10 mouse cellular contexts compared by ENCODE assay signal in the genomic region with DNA sequence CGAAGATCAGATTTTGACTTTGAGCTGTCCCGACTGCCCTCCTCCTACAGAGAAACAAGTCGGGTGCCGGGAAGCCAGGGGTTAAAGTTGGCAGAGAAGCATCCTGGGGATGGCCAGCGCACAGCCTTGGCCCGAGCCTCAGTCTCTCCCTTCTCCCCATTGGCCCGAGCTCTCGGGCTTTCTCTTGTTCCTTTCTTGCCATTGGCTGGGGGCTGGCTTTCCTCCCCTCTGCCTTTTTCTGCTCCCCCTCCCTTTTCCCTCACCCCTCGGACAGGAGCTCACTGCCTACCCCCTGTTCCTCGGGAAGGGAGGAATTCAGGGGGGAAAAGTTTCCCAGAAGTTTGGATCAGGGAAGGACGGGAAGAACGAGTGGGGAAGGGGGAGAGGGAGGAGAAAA. TPM values are rescaled to one million over a fixed set of nuclear protein-coding genes. Genes with fewer than 3 reads are reported as not detected.
A peak's percentile ranks its signal among the peaks of the same experiment; 100 is the strongest.
DNase-seq lines count a peak whose midpoint lies in the region; ATAC-seq and TF ChIP-seq lines count a peak whose summit lies in the region.
"Had no signal": no experiment of that assay in that cellular context is flagged by ENCODE, and none has a peak within 500 bp of the region (broad histone marks: within the 10 kb centered on the region; RNA-seq: fewer than 3 reads in every experiment).

No protein-coding gene starts in this region.

- no peak overlapping the region for H3K9ac ChIP-seq in heart, embryonic 12.5 days
- no peak overlapping the region for H3K9ac ChIP-seq in heart, adult 2 months (ENCODE audit: low read depth, low read length)
- H3K9ac ChIP-seq in midbrain, embryonic 12.5 days (replicated peaks): no peak overlapping the region

- TF ChIP-seq EP300 in heart, adult 2 months (IDR thresholded peaks at IDR 0.05; ENCODE audit: insufficient read depth, low read depth, low read length): no peak

- intact Hi-C loops in heart, adult 2 months (cut with DNase I): loop anchor here (10.0 kb wide), 1 partner anchor 572 kb away; no protein-coding TSS in a partner anchor

- H3K9me3 ChIP-seq in heart, embryonic 12.5 days (replicated peaks): 0 out of 2 replicates have a peak, but pooled peaks cover 3% of the 10 kb centered on the region
- no peaks in the 10 kb centered on the region for H3K9me3 ChIP-seq in midbrain, embryonic 12.5 days

- H3K79me2 ChIP-seq in heart, adult 2 months (replicated peaks; ENCODE audit: control insufficient read depth, insufficient read depth, low read length): no peaks in the 10 kb centered on the region

- peak overlapping the region; percentile 96 for H3K4me2 ChIP-seq in heart, embryonic 12.5 days
- H3K4me2 ChIP-seq in midbrain, embryonic 12.5 days (replicated peaks): peak overlapping the region; percentile 61

- TF ChIP-seq POLR2A in heart, adult 2 months (IDR thresholded peaks at IDR 0.05; ENCODE audit: insufficient read depth, low read depth, low read length): no peak

- peaks cover 87% of the 10 kb centered on the region for H3K27me3 ChIP-seq in heart, embryonic 12.5 days (replicated peaks)
- peaks cover 53% of the 10 kb centered on the region for H3K27me3 ChIP-seq in heart, adult 2 months (ENCODE audit: control insufficient read depth, insufficient read depth, low read length)
- peaks cover 100% of the 10 kb centered on the region for H3K27me3 ChIP-seq in midbrain, embryonic 12.5 days

- H3K27ac ChIP-seq in heart, embryonic 12.5 days (ENCODE audit: poor library complexity, severe bottlenecking): no peak overlapping the region
- no peak overlapping the region for H3K27ac ChIP-seq in heart, adult 2 months
- no peak overlapping the region for H3K27ac ChIP-seq in midbrain, embryonic 12.5 days (replicated peaks)

- 0 out of 2 replicates have a peak, but pooled peaks have one; percentile 21 for ATAC-seq in heart, embryonic 12.5 days (ENCODE audit: insufficient number of reproducible peaks, low FRiP score)
- ATAC-seq in midbrain, embryonic 12.5 days (ENCODE audit: low FRiP score, low read depth): peak; percentile 56

- no peak for TF ChIP-seq CTCF in heart, adult 2 months (IDR thresholded peaks at IDR 0.05)

- H3K36me3 ChIP-seq in heart, embryonic 12.5 days: no peaks in the 10 kb centered on the region
- H3K36me3 ChIP-seq in heart, adult 2 months (ENCODE audit: control insufficient read depth, insufficient read depth, low read length): no peaks in the 10 kb centered on the region
- no peaks in the 10 kb centered on the region for H3K36me3 ChIP-seq in midbrain, embryonic 12.5 days

- DNase-seq in heart, adult 2 months: no peak
- DNase-seq in ZHBTc4 (ENCODE audit: low read depth, low spot score): peak; percentile 55
- DNase-seq in gastrocnemius, postnatal 25 days: peak; percentile 87
- no peak for DNase-seq in adrenal gland, postnatal 36 days
- no peak for DNase-seq in cerebellum, postnatal 25 days
- DNase-seq in adrenal gland, adult 18-20 months (ENCODE audit: low spot score in 2 of 2): no peak
- DNase-seq: right cerebral cortex, postnatal 4 days had no signal

- peak overlapping the region; percentile 57 for H3K4me3 ChIP-seq in heart, embryonic 12.5 days
- no peak overlapping the region for H3K4me3 ChIP-seq in heart, adult 2 months
- H3K4me3 ChIP-seq in midbrain, embryonic 12.5 days: peak overlapping the region; percentile 40; the same call in 1 of the 2 replicates

- WGBS in heart, embryonic 12.5 days: 1% methylated on average over 12 of the region's 12 CpGs
- 4% methylated on average over 12 of the region's 12 CpGs for WGBS in heart, adult 2 months
- WGBS in midbrain, embryonic 12.5 days: under 1% methylated on average over 12 of the region's 12 CpGs

- peaks cover 17% of the 10 kb centered on the region; the same call in 1 of the 2 replicates for H3K4me1 ChIP-seq in heart, embryonic 12.5 days (replicated peaks)
- H3K4me1 ChIP-seq in heart, adult 2 months (ENCODE audit: control insufficient read depth, insufficient read depth, low read length): no peaks in the 10 kb centered on the region
- peaks cover 11% of the 10 kb centered on the region for H3K4me1 ChIP-seq in midbrain, embryonic 12.5 days

RNA-seq across cellular contexts. Expression of a gene that starts 12.9 kb away (rescaled TPM):
- polyA plus RNA-seq in heart, embryonic 12.5 days (2016; fragmentation: Nextera tagmentation; extraction: Ambion mirVana): 0.08 and 0.11 TPM in 2 replicates
- total RNA-seq in heart, adult 2 months (2021): under 1 TPM; 0.07 to 0.29 TPM
- 0.18 and 0.27 TPM in 2 replicates for polyA plus RNA-seq in heart, adult 2 months (2012; rRNA removed)
- total RNA-seq in gastrocnemius, postnatal 25 days (2021): 100 to 1,000 TPM; 104 to 122 TPM
- 2.5 and 2.7 TPM in 2 replicates for polyA plus RNA-seq in midbrain, embryonic 12.5 days (2016; fragmentation: Nextera tagmentation; extraction: Ambion mirVana)
- total RNA-seq in adrenal gland, postnatal 36 days (2021): under 1 TPM; 0.17 to 0.49 TPM
- total RNA-seq in adrenal gland, adult 18-20 months (2021): under 1 TPM; 0.13 to 0.33 TPM
- total RNA-seq: hematopoietic stem cell, adult 5-6 weeks had no signal

Comparison
In these comparisons a context has a peak if more than half of its experiments do, and no peak if none do; other contexts are left out.
1. DNase-seq: peak in ZHBTc4 (single experiment) and gastrocnemius, postnatal 25 days (single experiment); none in heart, adult 2 months (0 of 2), adrenal gland, postnatal 36 days (0 of 2), cerebellum, postnatal 25 days (0 of 2) and adrenal gland, adult 18-20 months (0 of 2).
2. RNA of a gene that starts 12.9 kb away (total RNA-seq): 104 to 122 TPM in gastrocnemius, postnatal 25 days; 0.17 to 0.49 TPM in adrenal gland, postnatal 36 days, 0.13 to 0.33 TPM in adrenal gland, adult 18-20 months and 0.07 to 0.29 TPM in heart, adult 2 months; every median in the first group is over 10 times any median in the second.